ENCODE assay signal across 8 mouse cellular contexts in the genomic region with DNA sequence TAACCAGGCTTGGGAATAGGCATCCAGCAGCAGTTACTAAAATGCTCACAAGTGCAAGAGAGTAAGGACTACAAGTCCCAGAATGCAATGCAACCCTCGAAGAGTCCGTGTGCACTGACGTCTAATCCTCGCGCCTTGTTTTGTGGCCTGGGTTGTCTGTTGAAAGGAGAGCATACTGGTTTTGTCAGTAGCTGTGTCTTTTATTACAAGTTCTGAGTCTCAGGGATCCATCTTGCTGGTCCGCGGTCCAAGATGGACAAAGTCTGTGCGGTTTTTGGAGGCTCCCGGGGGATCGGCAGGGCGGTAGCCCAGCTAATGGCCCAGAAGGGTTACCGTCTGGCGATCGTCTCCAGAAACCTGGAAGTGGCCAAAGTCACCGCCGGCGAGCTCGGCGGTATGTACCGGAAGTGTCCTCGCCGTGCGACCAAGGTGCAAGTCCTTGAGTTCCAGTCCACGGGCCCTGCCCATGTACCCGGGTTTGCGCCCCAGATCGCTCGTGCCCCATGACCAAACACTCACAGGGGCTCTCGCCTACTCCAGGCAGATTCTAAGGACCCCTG. TPM values are rescaled to one million over a fixed set of nuclear protein-coding genes. Genes with fewer than 3 reads are reported as not detected.
DNase-seq lines count a peak whose midpoint lies in the region; ATAC-seq and TF ChIP-seq lines count a peak whose summit lies in the region.

A gene (plus strand): TSS at position 138 of the 560 bp plus-strand sequence.

- TF ChIP-seq CTCF in gastrocnemius, adult 2 months (IDR thresholded peaks at IDR 0.05), result no peak
- 0 out of 2 replicates have a peak, but pooled peaks have one; percentile 8 for TF ChIP-seq CTCF in hindbrain, postnatal 0 days (IDR thresholded peaks at IDR 0.05; ENCODE audit: low read depth)
- TF ChIP-seq CTCF in left cerebral cortex, adult 2 months (IDR thresholded peaks at IDR 0.05), result no peak; the same call in 1 of the 2 replicates

- 4% methylated on average over 29 of the region's 29 CpGs for WGBS in hindbrain, postnatal 0 days

- no peaks in the 10 kb centered on the region for H3K27me3 ChIP-seq in hindbrain, postnatal 0 days (ENCODE audit: insufficient read depth, low read length)

- H3K4me3 ChIP-seq in gastrocnemius, adult 2 months, result peak within 1 kb of the TSS; percentile 91
- H3K4me3 ChIP-seq in hindbrain, postnatal 0 days (ENCODE audit: low read length), result peak within 1 kb of the TSS; percentile 44
- peak within 1 kb of the TSS; percentile 90 for H3K4me3 ChIP-seq in left cerebral cortex, adult 2 months

- peak within 1 kb of the TSS; percentile 63 for H3K9ac ChIP-seq in hindbrain, postnatal 0 days (replicated peaks; ENCODE audit: low read length)

- peak within 1 kb of the TSS; percentile 68 for H3K4me2 ChIP-seq in hindbrain, postnatal 0 days (ENCODE audit: low read depth, low read length)

- intact Hi-C loops in gastrocnemius, adult 2 months (cut with DNase I), result loop anchor here (1.0 to 10.0 kb wide), 3 partner anchors 265 to 853 kb away; a partner anchor contains a TSS
- intact Hi-C loops in left cerebral cortex, adult 2 months (cut with DNase I), result loop anchor here (1.0 to 5.0 kb wide), 3 partner anchors 265 to 505 kb away; a partner anchor contains a TSS

- H3K9me3 ChIP-seq in hindbrain, postnatal 0 days (ENCODE audit: low read length), result no peaks in the 10 kb centered on the region

- peak; percentile 94 for DNase-seq in ZHBTc4 (ENCODE audit: low read depth, low spot score)
- DNase-seq in gastrocnemius, adult 2 months, result peak; percentile 85
- peak; percentile 98 for DNase-seq in hindbrain, postnatal 0 days (ENCODE audit: low spot score)
- DNase-seq in left cerebral cortex, adult 2 months (ENCODE audit: extremely low spot score in 1 of 2, low spot score in 2 of 2), result peak; percentile 84 to 86
- DNase-seq in right cerebral cortex, adult 2 months (ENCODE audit: low spot score in 2 of 2), result peak; percentile 91 to 94
- DNase-seq in urinary bladder, postnatal 14 days (ENCODE audit: low spot score), result peak; percentile 86

- H3K36me3 ChIP-seq in hindbrain, postnatal 0 days (ENCODE audit: insufficient read depth, low read length), result no peaks in the 10 kb centered on the region

- H3K27ac ChIP-seq in gastrocnemius, adult 2 months, result peak within 1 kb of the TSS; percentile 93
- peak within 1 kb of the TSS; percentile 82 for H3K27ac ChIP-seq in hindbrain, postnatal 0 days
- H3K27ac ChIP-seq in left cerebral cortex, adult 2 months, result peak within 1 kb of the TSS; percentile 99

- ATAC-seq in common myeloid progenitor, adult 5-6 weeks (replicated peaks; ENCODE audit: low read depth, poor library complexity, severe bottlenecking), result peak; percentile 99
- peak; percentile 97 for ATAC-seq in hindbrain, postnatal 0 days
- ATAC-seq in megakaryocyte, adult 5-6 weeks (ENCODE audit: poor library complexity, severe bottlenecking), result peak; percentile 97

- no peaks in the 10 kb centered on the region for H3K4me1 ChIP-seq in hindbrain, postnatal 0 days (ENCODE audit: insufficient read depth, low read length)

RNA-seq across cellular contexts. Expression of the gene that starts here (rescaled TPM):
- 30.8 and 47.0 TPM in 2 replicates for total RNA-seq in common myeloid progenitor, adult 5-6 weeks (2017)
- 10 to 100 TPM; 31.5 to 42.1 TPM for total RNA-seq in gastrocnemius, adult 2 months (2021)
- total RNA-seq in hindbrain, postnatal 0 days (2014; rRNA removed), result 3.7 and 10.1 TPM in 2 replicates
- 24.5 and 27.9 TPM in 2 replicates for polyA plus RNA-seq in hindbrain, postnatal 0 days (2015; fragmentation: Nextera tagmentation; extraction: Ambion mirVana)
- 10 to 100 TPM; 18.6 to 19.1 TPM for total RNA-seq in left cerebral cortex, adult 2 months (2021)
- 11.5 and 15.1 TPM in 2 replicates for total RNA-seq in megakaryocyte, adult 5-6 weeks (2015)
- total RNA-seq in megakaryocyte, adult 5-6 weeks (2017), result 22.4 and 23.9 TPM in 2 replicates

Comparison
In these comparisons a context has a peak if more than half of its experiments do, and no peak if none do; other contexts are left out.
1. Peak in every context shown above with its lines: DNase-seq, ATAC-seq, H3K4me3 ChIP-seq and H3K27ac ChIP-seq.